Mouse (Mus musculus): Measurements from ENCODE around the gene Mcat.

DNA sequence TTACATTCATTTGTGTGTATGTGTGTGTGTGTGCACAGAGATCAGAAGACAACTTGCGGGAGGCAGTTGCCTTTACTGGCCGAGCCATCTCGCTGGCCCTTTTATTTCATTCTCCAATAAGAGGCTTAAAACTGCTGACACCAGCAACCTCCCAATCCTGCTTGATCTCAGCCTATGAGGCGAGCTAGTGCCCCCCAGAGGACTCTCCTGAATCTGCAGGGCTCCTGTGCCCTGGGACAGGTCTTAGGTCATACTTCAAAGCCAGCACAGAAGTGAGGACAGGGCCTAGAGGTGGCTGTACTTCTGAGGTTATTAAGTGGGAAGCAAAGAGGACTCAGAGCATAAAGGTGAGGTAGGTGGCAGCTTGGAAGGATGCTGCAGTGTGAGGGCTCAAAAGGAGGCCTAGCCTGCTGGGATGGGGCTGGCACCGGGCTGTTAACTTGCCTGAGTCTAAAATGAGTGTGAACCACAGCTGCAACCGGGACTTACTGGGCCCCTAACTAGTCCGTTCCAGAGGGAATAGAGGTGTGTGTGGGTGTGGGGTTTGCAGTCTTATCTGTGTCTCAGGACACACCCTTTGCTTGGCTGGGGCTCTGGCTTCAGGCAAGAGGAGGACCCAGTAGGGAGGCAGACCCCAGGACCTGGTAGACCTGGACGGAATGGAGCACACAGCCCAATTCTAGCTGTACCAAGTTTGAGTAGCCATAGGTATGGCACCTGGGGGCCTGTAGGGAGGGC is 20.0 kb upstream of the Mcat start:
- TF ChIP-seq CTCF (IDR thresholded peaks at IDR 0.05; ENCODE audit: low read depth) (peak; percentile 74), EP300 (optimal IDR thresholded peaks at IDR 0.05) (no peak)

All from stomach, postnatal 0 days (tissue).